Mouse (Mus musculus) testis, adult 2 months (tissue): ENCODE measurements at regions not wholly inside any gene's neighbourhood (a gene's known extent, or its start where the extent isn't known, plus 50 kb on each side); places are given as distances from the start of the nearest gene placed in this dataset.

Experiments
- H3K27ac ChIP-seq: fragments of 200-500 bp; 2 replicates; pipeline ENCODE4 v1.5.1; 2012; ENCODE audit warnings: low read depth, low read length; ENCODE audit not compliant: control insufficient read depth, insufficient read depth
- H3K27me3 ChIP-seq: fragments of 200-500 bp; 2 replicates; pipeline ENCODE4 v1.6.1; 2012; ENCODE audit warnings: mild to moderate bottlenecking, low read length, moderate library complexity; ENCODE audit not compliant: control insufficient read depth, insufficient read depth
- H3K36me3 ChIP-seq: fragments of 200-500 bp; 2 replicates; pipeline ENCODE4 v1.6.1; 2012; ENCODE audit warnings: mild to moderate bottlenecking, low read length; ENCODE audit not compliant: control insufficient read depth, insufficient read depth
- H3K4me1 ChIP-seq: fragments of 200-500 bp; 2 replicates; pipeline ENCODE4 v1.6.1; 2012; ENCODE audit warnings: low read length; ENCODE audit not compliant: control insufficient read depth, insufficient read depth
- H3K4me3 ChIP-seq: fragments of 200-500 bp; 2 replicates; pipeline ENCODE4 v1.5.1; 2012; ENCODE audit warnings: low read depth, mild to moderate bottlenecking, low read length, moderate library complexity, mixed read lengths; ENCODE audit not compliant: control insufficient read depth
- CTCF ChIP-seq: fragments of 200-500 bp; IDR thresholded peaks from 2 replicates; pipeline ENCODE4 v1.5.1; 2012; ENCODE audit warnings: low read depth, mild to moderate bottlenecking, inconsistent platforms, low read length, moderate library complexity; ENCODE audit not compliant: control insufficient read depth, insufficient read depth, insufficient replicate concordance
- POLR2A ChIP-seq: fragments of 200-500 bp; IDR thresholded peaks from 2 replicates; pipeline ENCODE4 v1.6.1; 2012; ENCODE audit warnings: low read depth, mild to moderate bottlenecking, inconsistent platforms, low read length, moderate library complexity; ENCODE audit not compliant: control insufficient read depth

- TF ChIP-seq POLR2A, result no peak
- H3K27ac ChIP-seq, result no peak overlapping the region
Observed at GRCm38 (mm10) chr5:83533901-83534300, 178.9 kb upstream of the Tecrl start.

GRCm38 (mm10) chr5:83518661-83519060, 163.7 kb upstream of the Tecrl start:
- Histone ChIP-seq H3K27ac (no peak overlapping the region), H3K4me1 (no peaks in the 10 kb centered on the region), H3K36me3 (no peaks in the 10 kb centered on the region), H3K27me3 (no peaks in the 10 kb centered on the region), H3K4me3 (no peak overlapping the region)
- TF ChIP-seq CTCF, result no peak
- TF ChIP-seq POLR2A, result no peak

More at GRCm38 (mm10) chr5:83533901-83534300, 178.9 kb upstream of the Tecrl start:
- no peaks in the 10 kb centered on the region for H3K36me3 ChIP-seq
- no peak overlapping the region for H3K4me3 ChIP-seq
- no peaks in the 10 kb centered on the region for H3K27me3 ChIP-seq
- H3K4me1 ChIP-seq, result no peaks in the 10 kb centered on the region

GRCm38 (mm10) chr5:83484135-83484534, 129.1 kb upstream of the Tecrl start:
- Histone ChIP-seq H3K36me3 (no peaks in the 10 kb centered on the region), H3K4me1 (no peaks in the 10 kb centered on the region), H3K27me3 (no peaks in the 10 kb centered on the region), H3K27ac (no peak overlapping the region), H3K4me3 (no peak overlapping the region)
- TF ChIP-seq POLR2A (no peak), CTCF (no peak)

GRCm38 (mm10) chr5:83440259-83440658, 85.3 kb upstream of the Tecrl start:
- H3K36me3 ChIP-seq, result no peaks in the 10 kb centered on the region
- H3K27me3 ChIP-seq, result no peaks in the 10 kb centered on the region
- TF ChIP-seq CTCF (peak; percentile 35; the same call in 1 of the 2 replicates), POLR2A (no peak)
- H3K4me3 ChIP-seq, result no peak overlapping the region
- no peak overlapping the region for H3K27ac ChIP-seq
- no peaks in the 10 kb centered on the region for H3K4me1 ChIP-seq

- no peak overlapping the region for H3K27ac ChIP-seq
- H3K27me3 ChIP-seq, result no peaks in the 10 kb centered on the region
- H3K4me3 ChIP-seq, result no peak overlapping the region
- no peaks in the 10 kb centered on the region for H3K36me3 ChIP-seq
- TF ChIP-seq POLR2A (no peak), CTCF (no peak)
- H3K4me1 ChIP-seq, result no peaks in the 10 kb centered on the region
Observed at GRCm38 (mm10) chr5:83436510-83436909, 81.5 kb upstream of the Tecrl start.

GRCm38 (mm10) chr5:83421708-83422107, 66.7 kb upstream of the Tecrl start:
- Histone ChIP-seq H3K4me1 (no peaks in the 10 kb centered on the region), H3K4me3 (no peak overlapping the region), H3K27ac (no peak overlapping the region), H3K36me3 (no peaks in the 10 kb centered on the region), H3K27me3 (no peaks in the 10 kb centered on the region)
- no peak for TF ChIP-seq CTCF
- TF ChIP-seq POLR2A, result no peak

- TF ChIP-seq POLR2A (no peak), CTCF (no peak)
- no peaks in the 10 kb centered on the region for H3K36me3 ChIP-seq
- no peaks in the 10 kb centered on the region for H3K4me1 ChIP-seq
- H3K27ac ChIP-seq, result no peak overlapping the region
- H3K27me3 ChIP-seq, result no peaks in the 10 kb centered on the region
- no peak overlapping the region for H3K4me3 ChIP-seq
Observed at GRCm38 (mm10) chr5:83410221-83410620, 55.2 kb upstream of the Tecrl start.

- no peak overlapping the region for H3K4me3 ChIP-seq
- no peaks in the 10 kb centered on the region for H3K36me3 ChIP-seq
- H3K27ac ChIP-seq, result no peak overlapping the region
- no peaks in the 10 kb centered on the region for H3K4me1 ChIP-seq
- no peaks in the 10 kb centered on the region for H3K27me3 ChIP-seq
- TF ChIP-seq CTCF (no peak), POLR2A (no peak)
Observed at GRCm38 (mm10) chr5:83405266-83405954, 50.4 kb upstream of the Tecrl start.
